Comparison of ENCODE assay signal across 16 mouse cellular contexts in genomic region chr10:121120751-121121150, GRCm38 (mm10).
"Had no signal": no experiment of that assay in that cellular context is flagged by ENCODE, and none has a peak within 500 bp of the region (broad histone marks: within the 10 kb centered on the region; RNA-seq: fewer than 3 reads in every experiment).

No protein-coding gene starts in this region.

- H3K27me3 ChIP-seq: neural tube, embryonic 13.5 days; neural tube, embryonic 15.5 days; stomach, embryonic 15.5 days had no signal

- DNase-seq: retina, postnatal 1 day; right cerebral cortex, adult 18-20 months; right cerebral cortex, postnatal 14 days; right cerebral cortex, postnatal 25 days; right cerebral cortex, postnatal 4 days; spleen, adult 18-20 months; thymus, adult 18-20 months; thymus, adult 2 months; thymus, postnatal 14 days; thymus, postnatal 25 days; thymus, postnatal 36 days; thymus, postnatal 4 days had no signal

- H3K4me2 ChIP-seq: neural tube, embryonic 13.5 days; neural tube, embryonic 15.5 days; stomach, embryonic 15.5 days had no signal

- H3K9ac ChIP-seq: neural tube, embryonic 13.5 days; neural tube, embryonic 15.5 days; stomach, embryonic 15.5 days had no signal

- H3K4me3 ChIP-seq: neural tube, embryonic 13.5 days; neural tube, embryonic 15.5 days; stomach, embryonic 15.5 days had no signal

- H3K9me3 ChIP-seq: neural tube, embryonic 13.5 days; neural tube, embryonic 15.5 days; stomach, embryonic 15.5 days had no signal

- H3K36me3 ChIP-seq: neural tube, embryonic 13.5 days; neural tube, embryonic 15.5 days; stomach, embryonic 15.5 days had no signal

- H3K27ac ChIP-seq: neural tube, embryonic 13.5 days; neural tube, embryonic 15.5 days; stomach, embryonic 15.5 days; stomach, postnatal 0 days had no signal

- H3K4me1 ChIP-seq: neural tube, embryonic 15.5 days; stomach, embryonic 15.5 days had no signal
